Mouse (Mus musculus): Measurements from ENCODE around the gene Abcd1.
A peak's percentile ranks its signal among the peaks of the same experiment; 100 is the strongest.

Gene Abcd1

DNA sequence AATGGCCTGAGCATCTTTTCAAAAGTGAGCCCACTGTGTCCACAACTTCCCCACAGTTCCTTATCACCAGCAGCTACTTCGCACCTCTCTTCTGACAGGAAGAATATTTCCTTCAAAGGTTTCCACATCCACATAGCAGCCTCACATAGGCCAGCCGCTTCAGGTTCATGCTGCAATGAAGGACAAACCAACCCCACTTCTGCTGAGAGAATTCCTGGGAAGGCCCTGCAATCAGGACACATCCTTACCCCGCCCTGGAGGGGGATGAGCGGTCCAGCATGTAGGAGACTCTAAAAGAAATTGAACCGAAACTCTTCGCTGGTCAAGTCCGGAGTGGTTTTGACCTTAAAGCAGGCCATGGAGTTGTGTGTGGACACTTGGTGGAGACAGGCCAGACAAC is 23.4 kb downstream of the Abcd1 start:
- DNase-seq (ENCODE audit: low read depth, low spot score), result peak; percentile 55

DNA sequence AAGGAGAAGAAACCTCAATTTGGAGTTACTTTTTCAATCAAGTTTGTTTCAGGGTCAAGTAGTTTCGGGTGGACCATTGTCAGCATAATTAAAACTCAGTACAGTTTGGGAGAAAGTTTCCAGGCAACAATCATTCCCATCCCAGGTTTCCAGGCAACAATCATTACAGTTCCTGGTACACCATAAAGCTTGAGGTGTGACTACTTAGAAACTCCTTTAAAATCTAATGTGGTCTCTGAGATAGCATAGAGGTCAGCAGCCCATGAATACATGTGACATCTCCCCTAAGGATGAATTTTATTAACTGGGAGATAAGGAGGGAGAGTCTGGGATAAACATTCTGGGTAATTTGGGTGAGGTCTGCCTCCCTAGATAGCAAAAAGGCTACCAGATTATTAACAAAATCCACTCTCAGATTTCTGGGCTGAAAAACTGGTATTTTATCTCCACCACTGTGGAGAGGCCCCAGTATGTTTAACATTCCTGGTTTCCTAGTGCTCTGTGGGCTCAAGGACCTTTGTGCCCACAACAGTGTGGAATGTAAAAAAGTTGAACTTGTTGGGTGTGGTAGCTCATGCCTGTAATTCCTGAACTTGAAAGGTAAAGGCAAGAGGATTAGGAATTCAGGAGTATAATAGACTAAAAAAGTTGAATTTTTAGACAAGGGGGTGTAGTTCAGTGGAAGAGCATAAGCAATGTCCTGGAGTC is 28.5 kb downstream of the Abcd1 start:
- no peak for DNase-seq (ENCODE audit: low read depth, low spot score)

DNA sequence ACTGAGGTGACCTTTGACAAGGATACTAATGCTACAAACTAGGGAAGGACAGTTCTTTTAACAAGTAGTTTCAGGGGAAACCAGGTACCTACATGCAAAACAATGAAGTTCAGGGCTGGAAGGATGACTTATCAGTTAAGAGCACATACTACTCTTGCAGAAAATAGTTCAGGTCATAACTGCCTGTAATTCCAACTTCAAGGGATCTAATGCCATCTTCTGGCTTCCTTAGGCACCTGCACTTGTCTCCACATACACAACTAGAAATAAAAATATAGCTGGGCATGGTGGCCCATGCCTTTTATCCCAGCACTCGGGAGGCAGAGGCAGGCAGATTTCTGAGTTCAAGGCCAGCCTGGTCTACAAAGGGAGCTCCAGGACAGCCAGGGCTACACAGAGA is 32.6 kb downstream of the Abcd1 start:
- peak; percentile 33 for DNase-seq (ENCODE audit: low read depth, low spot score)

DNA sequence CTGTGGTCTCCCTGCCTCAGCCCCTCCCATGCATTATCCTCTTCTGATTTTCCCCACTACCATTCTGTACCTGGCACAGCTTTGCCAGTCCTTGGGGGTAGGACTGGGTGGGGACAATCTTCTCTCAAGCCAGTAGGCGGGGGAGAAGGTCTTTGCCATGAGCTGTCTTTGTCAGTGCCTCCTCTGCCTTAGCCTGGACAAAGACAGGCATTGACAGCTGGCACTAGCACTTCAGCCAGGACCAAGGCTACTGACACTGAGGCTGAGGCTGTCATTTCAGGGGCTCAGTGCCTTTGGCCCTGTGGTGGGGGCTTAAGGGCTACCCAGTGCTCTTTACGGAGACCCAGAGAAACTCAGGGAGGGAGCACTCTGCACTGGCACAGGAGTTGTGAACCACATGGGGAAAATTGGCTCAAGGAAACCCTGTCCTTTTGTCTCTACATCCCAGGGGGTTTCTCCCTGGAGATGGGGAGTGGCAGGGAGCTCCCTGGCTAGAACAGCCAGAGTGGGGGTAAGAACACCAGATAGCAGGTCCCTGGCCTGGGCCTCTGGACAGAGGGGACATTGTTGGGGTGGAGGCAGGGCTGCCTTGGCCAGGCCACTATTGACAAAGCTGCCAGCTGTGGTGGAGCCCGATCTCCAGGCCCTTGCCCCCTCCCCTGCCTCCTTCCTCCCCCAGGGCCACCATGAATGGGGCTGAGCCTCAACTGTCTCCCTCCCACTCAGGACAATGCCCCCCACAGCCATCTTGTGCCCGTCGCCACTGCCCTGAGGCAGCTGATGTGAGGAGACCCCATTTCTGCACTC is 40.1 kb downstream of the Abcd1 start, which contains the start of gene Plxnb3:
Gene Plxnb3, plus strand, starts transcription at position 757 of the 807 bp plus-strand sequence.
- DNase-seq (ENCODE audit: low read depth, low spot score), result no peak

DNA sequence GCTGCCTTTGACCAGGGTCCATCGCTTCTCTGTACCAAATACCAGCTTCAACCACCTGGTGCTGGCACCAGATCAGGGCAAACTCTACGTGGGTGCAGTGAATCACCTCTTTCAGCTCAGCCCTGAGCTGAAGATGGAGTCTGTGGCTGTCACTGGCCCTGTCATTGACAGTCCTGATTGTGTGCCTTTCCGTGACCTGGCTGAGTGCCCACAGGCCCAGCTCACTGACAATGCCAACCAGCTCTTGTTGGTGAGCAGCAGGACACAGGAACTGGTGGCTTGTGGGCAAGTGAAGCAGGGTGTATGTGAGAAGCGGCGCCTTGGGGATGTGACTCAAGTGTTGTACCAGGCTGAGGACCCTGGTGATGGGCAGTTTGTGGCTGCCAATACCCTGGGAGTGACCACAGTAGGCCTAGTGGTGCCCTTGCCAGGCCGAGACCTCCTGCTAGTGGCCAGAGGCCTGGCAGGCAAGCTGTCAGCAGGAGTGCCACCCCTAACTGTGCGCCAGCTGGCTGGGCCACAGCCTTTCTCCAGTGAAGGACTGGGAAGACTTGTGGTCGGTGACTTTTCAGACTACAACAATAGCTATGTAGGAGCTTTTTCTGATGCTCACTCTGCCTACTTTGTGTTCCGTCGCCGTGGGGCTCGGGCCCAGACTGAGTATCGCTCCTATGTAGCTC is 42.4 kb downstream of the Abcd1 start:
- no peak for DNase-seq (ENCODE audit: low read depth, low spot score)

DNA sequence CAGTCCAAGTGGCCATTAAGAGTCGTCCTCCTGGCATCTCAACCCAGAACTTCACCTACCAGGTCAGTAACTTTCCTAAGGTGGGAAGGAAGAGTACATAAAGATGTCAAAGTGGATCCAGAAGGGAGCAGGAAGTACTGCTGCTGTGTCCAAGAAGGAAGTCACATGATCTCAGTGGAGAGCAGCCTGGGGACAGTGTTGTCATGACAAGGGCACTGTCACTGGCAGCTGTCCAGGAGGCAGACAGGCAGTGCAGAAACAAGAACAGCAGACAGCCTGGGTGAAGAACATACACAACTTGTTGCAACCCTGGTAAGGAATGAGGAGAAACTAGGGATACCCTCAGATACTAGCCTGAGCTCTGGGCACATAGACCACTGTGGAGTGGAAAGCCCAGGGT is 48.9 kb downstream of the Abcd1 start:
- no peak for DNase-seq (ENCODE audit: low read depth, low spot score)

DNA sequence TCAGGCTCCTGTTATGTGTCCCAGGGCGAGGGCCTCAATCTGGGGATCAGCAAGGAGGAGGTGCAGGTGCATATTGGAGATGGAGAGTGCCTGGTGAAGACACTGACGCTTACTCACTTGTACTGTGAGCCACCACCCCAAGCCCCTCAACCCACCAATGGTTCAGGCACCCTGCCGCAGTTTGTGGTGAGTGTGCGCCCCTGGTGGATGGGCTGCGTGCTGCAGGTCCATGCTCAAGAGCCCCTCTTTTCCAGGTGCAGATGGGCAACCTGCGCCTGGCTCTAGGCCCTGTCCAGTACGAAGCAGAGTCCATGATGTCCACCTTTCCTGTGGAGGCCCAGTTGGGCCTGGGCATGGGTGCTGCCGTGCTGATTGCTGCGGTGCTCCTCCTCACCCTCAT is 50.9 kb downstream of the Abcd1 start:
- peak; percentile 25 for DNase-seq (ENCODE audit: low read depth, low spot score)

DNA sequence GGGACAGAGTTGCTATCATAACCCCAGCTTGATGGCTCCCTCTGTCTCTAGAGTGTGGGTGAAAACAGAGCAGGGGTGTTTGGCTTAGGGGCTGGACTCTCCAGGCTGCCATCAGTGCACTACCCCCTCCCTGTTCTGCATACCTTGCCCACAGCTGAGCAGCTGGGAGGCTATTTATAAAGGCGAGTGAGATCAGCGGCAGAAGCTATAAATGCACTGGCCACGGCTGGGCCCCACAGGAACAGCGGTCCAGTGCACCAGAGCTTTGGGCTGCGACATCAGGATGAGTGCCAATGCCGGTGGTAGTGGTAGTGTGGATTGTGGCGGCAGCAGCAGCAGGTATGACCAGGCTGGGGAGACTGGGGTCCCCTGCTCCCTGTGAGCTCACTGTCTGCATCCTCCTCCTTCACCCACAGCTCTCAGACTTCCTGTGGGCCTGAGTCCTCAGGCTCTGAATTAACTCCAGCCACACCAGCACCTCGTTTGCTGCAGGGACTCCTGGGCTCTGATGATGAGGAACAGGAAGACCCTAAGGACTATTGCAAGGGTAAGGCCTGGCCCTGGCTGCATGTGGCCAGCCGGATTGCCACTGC is 57.9 kb downstream of the Abcd1 start, which contains the start of gene Srpk3:
Gene Srpk3, plus strand, starts transcription at position 238 of the 593 bp plus-strand sequence.
- DNase-seq (ENCODE audit: low read depth, low spot score), result no peak

DNA sequence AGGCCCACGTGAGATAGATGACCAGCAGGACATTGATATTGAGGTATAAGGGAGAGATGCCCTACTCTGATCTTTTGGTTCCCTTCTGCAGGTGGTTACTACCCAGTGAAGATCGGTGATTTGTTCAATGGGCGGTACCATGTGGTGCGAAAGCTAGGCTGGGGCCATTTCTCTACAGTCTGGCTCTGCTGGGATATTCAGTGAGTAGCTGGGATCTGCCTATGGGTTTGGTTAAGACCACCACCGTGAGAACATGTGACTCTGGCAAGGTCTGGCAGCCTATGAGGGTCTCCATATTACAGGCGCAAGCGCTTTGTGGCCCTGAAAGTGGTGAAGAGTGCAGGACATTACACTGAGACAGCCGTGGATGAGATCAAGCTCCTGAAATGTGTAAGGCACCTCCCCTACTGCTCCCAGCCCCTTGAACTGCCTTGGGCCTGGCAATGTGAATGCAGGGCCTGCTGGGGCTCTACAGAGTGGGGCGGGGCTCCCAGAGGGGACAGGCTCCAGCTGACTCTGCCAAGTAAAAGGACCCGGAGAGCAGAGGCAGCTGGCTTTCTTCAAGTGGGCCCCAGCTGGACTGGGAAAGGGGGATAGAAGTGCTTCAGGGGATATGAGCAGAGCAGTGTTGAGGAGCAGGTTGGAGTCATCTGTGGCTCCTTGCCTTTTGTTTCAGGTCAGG is 58.5 kb downstream of the Abcd1 start:
- DNase-seq (ENCODE audit: low read depth, low spot score), result no peak

DNA sequence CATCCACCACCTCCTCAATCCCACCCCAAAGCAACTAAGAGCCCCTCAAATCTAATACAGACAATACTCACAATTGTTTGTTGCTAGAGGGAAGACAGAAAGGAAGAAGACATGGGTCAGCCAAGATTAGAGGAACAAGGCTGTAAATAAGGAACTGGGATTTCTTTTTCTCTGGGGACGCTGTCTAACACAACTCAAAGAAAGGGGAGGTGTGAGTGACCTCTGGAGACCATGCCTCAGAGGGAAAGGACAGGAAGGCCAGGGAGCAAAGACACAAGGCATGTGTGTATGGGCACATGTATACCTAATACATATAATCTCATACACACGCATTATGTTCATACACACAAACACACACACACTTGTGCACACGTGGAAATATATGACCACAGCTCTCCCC is 65.8 kb downstream of the Abcd1 start:
- DNase-seq (ENCODE audit: low read depth, low spot score), result no peak

DNA sequence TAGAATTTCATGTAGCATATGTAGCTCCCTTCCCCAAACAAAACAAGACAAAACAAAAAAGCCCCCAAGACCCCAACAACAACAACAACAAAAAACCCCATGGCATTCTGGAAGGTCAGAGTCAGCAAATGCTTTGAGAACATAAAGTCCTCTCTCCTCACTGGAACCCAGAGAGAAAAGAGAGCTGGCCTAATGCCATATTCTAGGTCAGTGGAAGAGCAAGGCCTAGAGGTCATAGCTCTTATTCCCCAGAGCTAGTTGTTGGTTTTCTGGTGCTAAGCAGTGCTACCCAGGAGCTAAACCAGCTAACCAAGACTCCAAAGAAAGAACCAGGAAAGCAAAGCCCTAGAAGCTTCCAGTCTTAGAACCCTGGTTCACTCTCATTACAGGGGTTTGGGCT is 69.3 kb downstream of the Abcd1 start:
- no peak for DNase-seq (ENCODE audit: low read depth, low spot score)

DNA sequence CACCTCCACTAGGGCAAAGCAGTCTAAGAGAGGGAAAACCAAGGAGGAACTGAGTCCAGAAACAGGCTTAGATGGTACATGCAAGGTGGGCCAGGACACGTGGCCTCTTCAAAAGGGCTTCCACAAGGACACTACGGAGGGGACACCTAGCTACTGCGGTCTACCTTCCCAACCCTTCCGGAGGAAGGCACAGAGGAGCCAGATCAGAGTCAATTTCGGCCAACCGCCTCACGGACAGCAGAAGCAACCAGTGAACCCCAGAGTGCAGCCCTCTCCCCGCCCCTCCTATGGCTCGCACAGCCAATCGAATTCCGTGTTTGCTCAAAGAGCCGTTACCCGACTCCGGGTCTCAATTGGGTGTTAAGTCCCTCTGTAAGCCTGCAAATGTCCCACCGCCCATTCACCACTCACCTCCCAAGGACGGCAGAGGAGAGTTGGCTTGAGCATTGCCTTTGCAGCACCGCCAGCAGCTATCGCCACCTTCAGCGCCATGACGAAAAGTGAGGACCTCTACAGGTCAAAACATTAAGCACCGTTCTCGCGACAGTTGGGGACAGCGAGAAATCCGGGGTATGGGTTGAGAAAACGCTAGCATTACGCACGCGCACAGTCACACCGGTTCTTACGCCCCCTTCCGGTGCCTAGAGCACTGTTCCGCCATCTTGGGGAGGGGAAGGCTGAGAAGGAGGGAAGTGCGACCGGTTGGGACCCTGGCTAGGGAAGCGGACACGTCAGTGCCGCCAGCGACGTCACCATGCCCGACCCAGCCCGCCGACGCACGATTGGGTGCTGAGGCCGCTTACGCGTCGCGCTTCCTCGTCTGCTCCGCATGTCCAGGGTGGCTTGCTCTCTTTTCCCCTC is 70.2 kb downstream of the Abcd1 start, which contains the start of the genes Idh3g and Ssr4:
Gene Idh3g, minus strand, starts transcription at position 534 of the 861 bp plus-strand sequence.
Gene Ssr4, plus strand, starts transcription at position 665 of the 861 bp plus-strand sequence.
- peak; percentile 96 for DNase-seq (ENCODE audit: low read depth, low spot score)

DNA sequence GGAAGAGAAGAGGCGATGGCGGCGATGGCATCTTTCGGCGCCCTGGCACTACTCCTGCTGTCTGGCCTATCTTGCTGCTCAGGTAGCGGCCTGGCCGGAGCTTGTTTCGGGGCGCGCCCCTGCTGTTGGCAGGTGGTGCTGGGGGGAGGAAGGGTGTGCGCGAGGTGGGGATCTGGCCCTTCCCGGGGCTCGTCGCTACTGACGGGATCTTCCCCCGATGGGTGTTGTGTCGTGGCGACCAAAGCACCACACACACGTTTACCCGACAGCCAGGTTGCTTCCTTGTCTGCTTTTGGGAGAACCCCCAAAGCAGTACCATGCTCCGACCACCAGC is 70.8 kb downstream of the Abcd1 start:
- DNase-seq (ENCODE audit: low read depth, low spot score), result no peak

All from ES-CJ7 (cell line).